Mouse (Mus musculus): ENCODE measurements around the gene Cdiptos.

- TF ChIP-seq CTCF (IDR thresholded peaks at IDR 0.05; ENCODE audit: low read depth, low read length) (no peak), POLR2A (IDR thresholded peaks at IDR 0.05; ENCODE audit: borderline replicate concordance, low read depth, low read length) (no peak)
Observed at GRCm38 (mm10) chr7:127011051-127011450, 35.2 kb upstream of the Cdiptos start.

Data from bone marrow macrophage, adult 2 months (primary cell).